Mouse (Mus musculus) megakaryocyte, embryonic 14.5 days (primary cell): ENCODE results near the gene Gmds.

Experiments
- FLI1 ChIP-seq: IDR thresholded peaks from 2 replicates; pipeline ENCODE4 v1.6.1; 2012; ENCODE audit warnings: low read length, inconsistent platforms, mixed read lengths
- GATA1 ChIP-seq: IDR thresholded peaks from 3 replicates; pipeline ENCODE4 v1.6.1; 2012; ENCODE audit warnings: mixed read lengths, low read length, inconsistent platforms, borderline replicate concordance

DNA sequence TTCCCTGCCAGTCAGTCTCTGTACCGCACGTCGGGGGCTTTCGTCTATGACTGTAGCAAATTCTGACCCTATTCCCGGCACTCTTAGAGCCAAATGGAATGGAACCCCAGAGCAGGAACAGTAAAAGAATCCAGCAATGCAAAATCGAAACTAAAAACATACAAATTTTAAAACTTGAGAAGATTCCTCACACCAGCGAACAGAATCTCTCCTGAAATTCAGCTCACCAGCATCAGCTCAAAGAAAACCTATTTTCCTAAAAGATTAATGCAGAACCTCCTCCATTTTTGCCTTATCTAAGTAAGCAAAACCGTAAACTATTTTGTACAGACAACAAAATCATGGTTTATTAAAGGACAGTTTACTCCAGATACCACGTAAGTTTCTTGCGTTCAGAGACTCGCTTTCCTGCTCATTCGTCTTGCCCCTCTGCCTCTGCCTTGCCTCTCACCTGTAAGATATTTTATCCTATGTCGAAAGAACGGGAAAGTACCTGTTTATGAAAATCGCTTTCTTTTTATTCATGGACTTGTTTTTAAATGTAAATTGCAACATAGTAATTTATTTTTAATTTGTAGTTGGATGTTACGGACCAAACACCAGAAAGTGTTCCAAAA lies 529.6 kb downstream of the Gmds start:
- no peak for TF ChIP-seq GATA1
- no peak for TF ChIP-seq FLI1
